Mouse (Mus musculus) right cerebral cortex, postnatal 10 days (tissue): ENCODE measurements around the gene Uvssa.
"Not testable (repeated sequence)": the region's sequence is repeated elsewhere in the genome, so short reads cannot be mapped to it uniquely, and the experiment has no call there.

Source experiments
- DNase-seq, 2 experiments: peaks; one replicate each; pipeline ENCODE4 v3.0.0; 2021; ENCODE audit warnings: low spot score in 2 of 2

The Uvssa gene

DNA sequence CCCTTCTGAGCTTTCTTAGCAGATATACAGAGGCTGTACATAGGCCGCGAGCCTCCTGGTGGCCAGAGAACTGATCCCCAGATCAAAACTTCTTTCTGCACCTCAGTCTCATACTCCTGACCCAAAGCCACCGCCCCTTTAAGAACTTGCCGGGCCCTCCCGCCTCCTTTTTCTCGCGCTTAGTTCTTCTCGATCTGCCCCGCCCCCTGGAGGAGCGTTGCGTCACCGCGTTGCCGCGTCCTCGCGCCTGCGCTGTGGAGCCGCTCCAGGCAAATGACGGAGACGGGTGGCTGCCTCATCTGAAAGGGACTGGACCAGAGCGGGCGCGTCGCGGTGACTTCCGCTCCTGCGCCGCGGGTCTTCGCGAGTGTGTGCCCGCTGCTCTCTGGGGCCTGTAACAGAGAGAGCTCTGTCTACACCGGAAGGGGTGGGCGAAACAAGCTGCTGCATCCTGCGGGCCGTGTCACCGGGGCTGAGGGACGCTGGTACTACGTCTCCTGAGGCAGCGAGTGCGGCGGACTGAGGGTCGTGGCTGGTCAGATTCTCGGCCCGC is at the start of gene Uvssa:
Gene Uvssa (plus strand): TSS at position 248 of the 553 bp plus-strand sequence.
- DNase-seq: peak; percentile 99

DNA sequence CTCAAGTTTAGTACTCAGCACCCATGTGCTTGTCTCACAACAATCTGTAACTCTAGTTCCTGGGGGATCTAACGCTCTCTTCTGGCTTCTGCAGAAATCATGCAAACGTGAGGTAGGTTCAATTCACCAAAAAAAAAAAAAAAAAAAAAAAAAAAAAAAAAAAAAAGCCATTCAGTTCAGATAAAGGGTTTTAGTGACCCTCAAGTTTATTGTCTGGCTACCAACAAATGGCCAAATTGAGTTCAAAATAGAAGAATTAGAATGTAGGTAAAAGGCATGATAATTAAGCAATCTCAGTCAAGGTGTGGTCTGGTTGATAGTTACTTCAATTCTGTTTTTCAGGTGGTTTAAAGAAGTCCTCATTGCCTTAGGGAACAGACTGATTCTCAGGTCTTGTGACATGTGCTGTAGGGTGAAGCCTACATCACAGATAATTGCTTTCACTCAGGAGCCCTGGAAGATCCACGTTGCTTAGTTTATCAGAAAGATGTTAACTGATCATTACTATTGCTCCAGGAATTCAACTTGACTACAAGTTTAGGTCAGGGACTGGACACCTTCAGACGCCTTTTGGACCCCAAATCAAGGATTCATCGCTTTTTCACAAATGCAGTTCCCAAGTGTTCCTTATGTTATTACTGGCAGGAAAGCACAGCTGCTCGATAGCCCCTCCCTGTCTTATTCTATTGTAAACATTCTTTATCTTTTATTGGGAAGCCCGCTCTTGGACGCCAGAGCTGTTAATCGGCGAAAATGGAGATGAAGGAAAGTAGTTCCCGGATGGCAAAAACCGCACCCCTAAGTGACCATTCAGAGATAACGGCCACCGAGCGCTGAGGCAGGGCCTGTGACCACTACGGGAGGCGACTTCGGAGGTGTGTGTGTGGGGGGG is 43.7 kb upstream of the Uvssa start:
- DNase-seq: no peak

DNA sequence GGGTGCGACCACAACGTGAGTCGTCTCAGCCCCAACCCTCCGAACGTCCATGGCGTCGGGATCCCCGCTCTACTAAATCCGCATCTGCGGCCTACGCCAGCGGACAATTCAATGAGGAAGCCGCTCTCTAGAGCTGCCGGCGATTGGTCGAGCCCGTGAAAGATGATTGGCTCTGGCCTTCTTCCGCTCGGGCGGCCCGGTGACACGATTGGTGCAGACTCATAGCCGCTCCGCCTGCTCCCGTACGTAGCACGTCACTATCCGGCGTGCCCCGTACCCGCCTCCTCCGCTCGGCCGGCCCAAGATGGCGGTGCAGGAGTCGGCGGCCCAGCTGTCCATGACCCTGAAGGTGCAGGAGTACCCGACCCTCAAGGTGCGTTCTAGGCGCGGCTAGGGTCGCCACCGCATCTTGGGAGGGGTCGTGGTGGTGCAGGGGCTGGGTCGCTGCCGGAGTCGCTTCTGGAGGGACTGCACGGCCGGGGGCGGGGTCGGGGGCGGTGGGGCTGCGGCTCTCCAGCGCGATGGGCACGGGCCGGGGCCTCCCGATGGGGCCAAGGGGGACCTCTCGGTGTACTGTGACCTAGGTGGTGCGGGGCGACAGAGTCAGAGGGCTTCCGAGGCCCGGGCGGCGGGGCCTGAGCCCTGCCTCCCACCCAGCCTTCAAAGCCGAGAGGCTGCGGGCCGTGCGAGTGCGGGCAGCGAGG is 42.9 kb upstream of the Uvssa start, which contains the start of gene Maea:
Gene Maea (plus strand): TSS at position 237 of the 704 bp plus-strand sequence.
- peak; percentile 99 for DNase-seq

DNA sequence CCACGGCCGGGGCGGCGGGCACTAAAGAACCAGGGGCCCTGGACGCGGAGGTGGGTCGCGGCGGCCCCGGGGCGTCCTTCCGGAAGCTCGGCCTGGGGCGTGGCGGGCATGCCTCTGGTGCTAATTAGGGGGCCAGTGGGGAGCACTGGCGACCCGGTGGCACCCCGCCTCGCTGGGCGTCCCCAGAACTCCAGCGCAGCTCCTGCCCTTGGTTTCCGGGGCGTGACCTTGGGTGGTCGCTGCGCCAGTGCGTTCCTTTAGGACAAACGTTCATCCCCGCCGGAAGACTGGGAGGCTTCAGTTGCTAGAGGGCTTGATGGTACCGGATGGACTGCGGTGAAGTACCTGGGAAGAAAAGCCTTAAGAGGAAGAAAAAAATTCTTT is 42.4 kb upstream of the Uvssa start:
- peak; percentile 50 to 54 for DNase-seq

DNA sequence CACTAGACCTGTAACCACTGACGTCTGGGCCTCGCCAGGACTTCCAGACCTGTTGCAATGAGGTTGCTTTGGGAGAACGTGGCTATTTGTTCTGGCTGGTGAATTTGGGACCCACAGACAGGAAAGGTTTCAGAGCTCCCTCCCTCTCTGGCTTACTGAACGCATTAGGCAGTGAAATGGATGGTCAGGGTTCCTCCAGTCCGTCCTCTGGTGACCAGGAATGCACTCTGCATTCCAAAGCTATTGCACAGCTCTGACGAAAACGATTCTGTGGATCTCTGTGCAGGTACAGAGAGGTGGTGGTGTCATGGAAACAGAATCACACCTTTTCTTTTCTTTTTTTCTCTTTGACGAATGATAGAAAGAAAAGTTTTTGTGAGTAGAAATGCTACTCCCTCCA is 41.1 kb upstream of the Uvssa start:
- DNase-seq: no peak

DNA sequence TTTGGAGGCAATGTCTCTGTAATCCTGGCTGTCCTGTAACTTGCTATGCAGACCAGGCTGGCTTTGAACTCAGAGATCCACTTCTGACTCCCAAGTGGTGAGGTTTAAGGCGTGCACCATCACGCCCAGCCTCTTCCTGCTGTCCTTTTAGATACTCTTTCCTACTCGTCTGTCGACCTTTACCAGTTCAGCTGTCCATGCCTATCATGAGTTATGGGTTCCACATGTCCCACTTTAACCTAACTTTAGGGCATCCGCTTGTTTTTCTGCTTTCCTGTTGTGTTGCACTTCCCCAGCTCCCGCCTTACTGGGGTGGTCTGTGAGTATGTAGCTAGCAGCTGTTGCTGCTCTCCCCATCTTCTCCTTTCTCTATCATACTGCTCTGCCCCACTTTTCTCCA is 37.2 kb upstream of the Uvssa start:
- no peak for DNase-seq

DNA sequence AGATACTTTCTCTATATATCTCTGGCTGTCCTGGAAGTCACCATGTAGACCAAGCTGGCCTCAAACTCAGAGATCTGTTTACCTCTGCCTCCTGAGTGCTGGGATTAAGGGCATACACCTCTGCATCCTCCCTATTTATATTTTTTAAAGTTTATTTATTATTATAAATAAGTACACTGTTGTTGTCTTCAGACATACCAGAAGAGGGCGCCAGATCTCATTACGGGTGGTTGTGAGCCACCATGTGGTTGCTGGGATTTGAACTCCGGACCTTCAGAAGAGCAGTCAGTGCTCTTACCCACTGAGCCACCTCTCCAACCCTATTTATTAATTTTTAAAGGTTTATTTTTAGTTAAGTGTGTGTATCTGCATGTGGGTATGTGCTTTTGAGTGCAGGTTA is 36.1 kb upstream of the Uvssa start:
- not testable (repeated sequence) for DNase-seq

DNA sequence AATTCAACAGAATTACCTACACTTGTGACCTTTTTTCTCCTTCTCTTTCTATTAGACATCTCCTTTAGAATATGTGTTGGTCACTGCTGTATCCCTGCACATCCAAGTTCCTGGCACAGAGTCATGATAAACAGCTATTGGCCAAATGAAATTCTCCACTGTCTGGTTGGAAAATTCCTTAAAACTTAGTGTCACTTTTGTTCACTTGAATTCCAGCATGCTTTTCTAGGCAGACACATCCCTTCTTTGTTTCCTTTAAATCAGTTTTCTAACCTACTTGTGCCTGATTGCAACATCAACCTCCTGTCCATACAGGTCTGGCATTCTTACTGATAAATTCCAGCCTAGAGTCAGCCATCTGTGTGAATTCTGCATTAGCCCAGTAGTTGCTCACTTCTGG is 35.5 kb upstream of the Uvssa start:
- DNase-seq: no peak

DNA sequence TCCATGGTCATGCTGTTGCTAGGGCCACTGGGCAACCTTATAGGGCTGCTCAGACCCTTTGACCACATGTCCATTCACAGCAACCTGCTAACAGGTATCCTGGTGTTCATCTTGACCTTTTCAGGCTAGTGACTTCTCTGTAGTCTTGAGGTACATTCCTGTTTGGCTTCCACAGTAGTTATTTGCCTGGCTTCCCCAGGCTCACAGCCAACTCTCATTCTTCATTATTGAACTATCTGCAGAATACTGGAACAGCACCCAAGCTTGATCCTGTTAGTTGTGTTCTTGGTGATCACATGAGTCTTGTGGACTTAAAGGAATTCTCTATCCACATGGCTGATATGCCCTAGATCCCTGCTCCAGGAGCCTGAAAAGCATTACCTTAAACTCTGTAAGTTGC is 34.8 kb upstream of the Uvssa start:
- DNase-seq: no peak

DNA sequence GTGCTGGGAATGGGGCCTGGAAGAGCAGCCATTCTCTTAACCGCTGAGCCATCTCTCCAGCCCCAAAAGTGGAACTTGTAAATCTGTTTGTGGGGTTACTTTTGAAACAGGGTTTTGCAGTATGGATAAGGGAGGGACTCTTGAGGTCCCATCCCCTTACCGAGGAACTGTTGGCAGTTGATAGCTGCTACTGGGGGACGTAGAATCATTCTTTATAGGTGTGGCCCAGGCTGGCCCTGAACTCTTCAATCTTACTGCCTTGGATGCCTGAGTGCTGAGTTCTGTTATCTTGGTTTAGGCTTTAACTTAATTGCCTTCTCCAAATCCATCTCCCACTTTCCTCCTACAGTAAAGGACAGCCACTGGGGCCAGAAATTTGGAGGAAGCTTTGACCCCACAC is 34.3 kb upstream of the Uvssa start:
- DNase-seq: no peak

DNA sequence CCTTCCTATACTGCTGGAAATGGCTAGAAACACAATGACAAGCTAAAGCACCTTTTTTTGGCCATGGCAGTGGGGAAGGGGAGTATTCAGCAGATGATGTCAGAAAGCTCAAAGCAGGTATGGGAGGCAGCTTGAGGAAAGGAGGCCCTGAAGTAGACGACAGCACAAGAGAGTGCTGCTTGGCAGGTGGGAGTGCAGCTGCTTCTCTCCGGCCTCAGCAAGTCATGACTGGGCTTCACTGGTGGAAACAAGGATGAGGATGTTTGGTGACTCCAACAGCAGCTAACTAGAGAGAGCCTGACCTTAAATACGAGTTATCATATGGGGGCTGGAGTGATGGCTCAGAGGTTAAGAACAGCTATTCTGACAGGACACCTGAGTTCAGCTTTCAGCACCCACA is 30.7 kb upstream of the Uvssa start:
- no peak for DNase-seq

DNA sequence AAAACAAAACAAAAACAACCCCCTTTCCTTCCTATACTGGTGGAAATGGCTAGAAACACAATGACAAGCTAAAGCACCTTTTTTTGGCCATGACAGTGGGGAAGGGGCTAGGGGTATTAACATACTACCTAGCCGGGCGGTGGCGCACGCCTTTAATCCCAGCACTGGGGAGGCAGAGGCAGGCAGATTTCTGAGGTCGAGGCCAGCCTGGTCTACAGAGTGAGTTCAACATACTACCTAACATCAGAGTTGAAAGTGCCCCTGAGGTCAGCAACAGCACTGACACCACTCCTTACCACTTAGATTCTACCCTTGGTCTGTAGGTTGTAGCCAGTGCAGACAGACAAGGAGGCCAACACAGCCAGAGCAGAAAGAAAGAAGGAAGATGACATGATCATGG is 29.1 kb upstream of the Uvssa start:
- no peak for DNase-seq

DNA sequence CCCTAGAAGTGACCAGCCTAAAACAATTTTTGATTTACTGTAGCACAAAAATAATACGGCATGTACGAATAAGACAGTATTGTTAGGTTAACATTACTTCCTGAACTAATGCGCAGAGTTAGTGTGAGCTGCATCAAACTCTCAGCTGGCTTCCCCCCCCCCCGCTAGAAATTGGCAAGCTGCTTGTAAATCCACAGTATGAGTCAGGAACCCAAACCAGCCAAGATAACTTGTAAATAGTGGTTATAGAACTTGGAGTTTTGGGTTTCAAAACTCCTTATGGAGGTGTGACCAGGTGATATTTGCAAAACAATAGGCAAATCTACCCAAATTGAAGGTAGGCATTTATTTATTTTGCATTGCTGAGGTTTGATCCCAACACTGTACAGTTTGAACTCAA is 28.6 kb upstream of the Uvssa start:
- DNase-seq: no peak

DNA sequence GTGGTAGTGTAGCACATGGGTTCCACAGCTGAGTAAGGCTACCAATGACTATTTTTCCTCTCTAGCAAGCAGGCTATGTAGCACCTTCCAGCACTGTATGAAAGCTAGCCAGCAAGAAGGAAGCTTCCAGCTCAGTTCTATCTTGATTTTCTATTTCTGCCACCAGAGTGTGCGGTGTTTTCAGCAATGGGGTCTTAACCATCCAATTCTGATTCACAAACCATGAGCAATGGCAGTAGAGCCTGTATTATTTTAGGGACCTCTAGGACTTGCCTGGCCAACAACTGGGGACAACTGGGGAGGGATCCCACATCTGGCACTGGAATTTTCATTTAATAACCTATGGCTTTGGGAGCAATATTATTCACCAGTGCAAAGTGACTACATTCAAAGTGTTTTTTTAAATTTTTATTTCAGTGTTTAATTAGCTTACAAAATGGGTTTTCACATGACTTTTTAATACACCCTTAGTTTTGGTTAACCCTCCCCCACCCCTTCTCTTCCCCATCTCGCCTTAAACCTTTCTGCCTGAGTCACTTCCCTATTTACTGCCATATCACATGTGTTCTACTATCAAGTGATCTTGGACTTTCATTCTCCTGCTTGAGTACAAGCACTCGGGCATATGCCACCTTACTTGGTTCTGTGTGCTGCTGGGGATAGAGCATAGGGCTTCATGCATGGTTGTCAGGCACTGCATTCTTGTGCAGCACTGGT is 26.6 kb upstream of the Uvssa start:
- no peak for DNase-seq

DNA sequence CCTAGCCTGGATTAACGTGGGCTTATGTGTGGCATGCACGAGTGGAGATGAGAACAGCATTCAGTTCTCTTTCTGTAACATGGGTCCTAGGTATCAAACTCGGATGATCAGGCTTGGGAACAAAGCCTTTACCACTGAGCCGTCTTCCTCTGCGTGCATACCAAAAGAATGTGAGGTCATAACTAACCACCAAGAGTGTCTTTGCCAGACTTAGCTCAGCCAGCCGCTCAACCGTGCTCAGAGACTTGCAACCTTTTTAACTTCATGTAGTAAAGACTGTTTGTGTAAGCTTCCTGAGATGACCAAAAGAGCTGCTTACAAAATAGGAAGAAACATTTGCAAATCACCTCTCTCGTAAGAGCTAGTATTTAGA is 26.1 kb upstream of the Uvssa start:
- DNase-seq: no peak

DNA sequence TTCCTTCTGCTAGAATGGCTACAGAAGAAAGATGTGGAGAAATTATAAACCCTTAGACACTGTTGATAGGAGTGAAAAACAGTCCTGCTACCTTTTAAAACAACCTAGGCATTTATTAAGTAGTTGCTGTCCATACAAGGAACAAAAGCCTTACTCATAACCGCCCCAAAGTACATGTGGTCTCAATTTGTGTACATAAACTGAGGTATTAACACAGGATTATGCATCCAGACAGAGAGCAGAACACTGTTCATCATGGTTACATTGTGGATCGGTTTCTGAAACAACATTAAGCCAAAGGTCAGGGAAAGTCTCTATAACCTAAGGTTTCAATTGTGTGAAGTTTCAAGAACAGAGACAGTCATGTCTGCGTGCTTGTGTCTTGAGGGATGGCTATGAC is 25.3 kb upstream of the Uvssa start:
- no peak for DNase-seq

DNA sequence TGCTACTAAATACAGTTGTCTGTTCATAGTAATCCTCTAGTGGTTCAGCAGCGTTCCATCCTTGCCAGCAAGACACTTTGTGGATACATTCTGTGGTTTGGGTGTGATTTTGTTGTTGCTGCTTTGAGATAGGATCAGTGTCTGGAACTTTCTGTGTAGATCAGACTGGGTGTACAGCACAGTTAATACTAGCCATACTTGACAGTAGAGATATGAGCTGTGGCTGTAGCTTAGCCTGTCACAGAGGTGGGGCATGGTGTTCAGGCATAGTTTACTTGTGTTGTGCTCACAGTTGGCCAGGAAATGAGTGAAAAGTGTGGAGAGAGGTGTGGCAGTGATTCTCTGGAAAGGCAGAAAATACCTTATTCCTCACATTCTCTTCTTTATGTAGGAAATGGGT is 20.9 kb upstream of the Uvssa start:
- no peak for DNase-seq

DNA sequence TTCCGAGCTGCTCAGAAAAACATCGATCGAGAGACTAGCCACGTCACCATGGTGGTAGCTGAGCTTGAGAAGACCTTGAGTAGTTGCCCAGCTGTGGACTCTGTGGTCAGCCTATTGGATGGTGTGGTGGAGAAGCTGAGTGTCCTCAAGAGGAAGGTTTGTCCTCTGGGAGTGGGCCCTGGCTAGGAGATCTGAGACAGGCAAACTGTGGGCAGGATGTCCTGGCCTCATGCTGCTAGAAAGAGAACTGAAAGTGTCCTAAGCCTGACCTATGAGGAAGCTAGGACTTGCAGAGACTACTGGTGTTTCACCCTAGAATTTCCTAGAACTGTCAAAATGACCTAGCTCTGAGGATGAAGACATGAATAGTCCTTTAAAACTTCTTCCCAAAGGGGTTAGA is 19.9 kb upstream of the Uvssa start:
- no peak for DNase-seq

DNA sequence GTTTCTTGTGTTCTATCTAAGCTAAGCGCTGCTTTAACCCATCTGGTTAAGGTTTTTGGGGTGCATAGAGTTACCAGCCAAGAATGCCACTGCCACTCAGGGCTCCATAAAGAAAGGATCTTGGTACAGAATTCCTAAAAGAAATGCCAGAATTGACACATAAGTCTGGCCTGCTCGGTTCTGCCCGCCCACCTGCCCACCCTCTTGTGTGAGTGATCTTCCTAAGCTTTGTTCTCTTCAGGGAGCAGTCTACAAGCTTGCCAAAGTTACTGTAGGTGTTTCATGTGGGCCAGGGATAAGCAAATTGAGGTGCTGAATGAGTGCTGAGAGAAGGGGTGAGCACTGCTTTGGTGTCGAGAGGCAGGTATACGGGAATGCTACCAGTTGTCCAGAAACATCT is 15.1 kb upstream of the Uvssa start:
- no peak for DNase-seq

DNA sequence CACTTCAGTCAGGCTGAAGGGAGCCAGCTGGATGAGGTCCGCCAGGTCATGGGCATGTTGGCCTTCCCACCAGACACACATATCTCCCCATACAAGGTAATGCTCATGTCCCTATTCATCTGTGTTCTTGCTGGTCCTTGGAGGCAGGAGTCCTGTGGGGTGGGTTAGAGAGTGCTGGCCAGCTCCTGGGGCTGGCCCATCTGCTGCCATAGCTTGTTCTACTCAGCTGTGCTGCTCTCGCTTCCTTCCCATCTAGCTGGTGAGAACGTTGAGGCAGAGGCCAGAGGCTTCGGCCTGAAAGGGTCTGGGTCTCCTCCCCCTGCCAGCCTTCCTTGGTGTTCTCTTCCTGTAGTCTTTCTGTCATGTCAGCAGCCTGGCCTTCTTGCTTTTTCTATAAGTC is 9.7 kb upstream of the Uvssa start:
- no peak for DNase-seq

DNA sequence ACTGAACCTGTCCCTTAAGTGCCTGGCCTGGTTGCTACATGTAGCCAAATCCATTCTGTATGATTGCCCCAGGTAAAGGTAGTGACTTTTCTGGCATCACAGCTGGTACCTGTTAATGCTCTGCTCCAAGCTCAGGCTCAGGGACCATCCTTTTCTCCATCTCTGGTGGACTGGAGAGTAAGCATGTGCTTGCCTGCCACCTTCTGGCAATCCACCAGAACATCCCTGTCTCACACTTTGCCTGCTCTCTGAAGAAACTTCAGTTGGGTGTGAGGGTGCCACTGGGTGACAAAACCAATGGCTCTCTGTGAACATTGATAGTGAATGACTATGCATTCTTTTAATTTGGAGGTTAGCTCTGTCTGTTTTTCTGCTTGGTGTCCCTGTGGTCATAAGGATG is 7.2 kb upstream of the Uvssa start:
- DNase-seq: peak; percentile 50 to 61

DNA sequence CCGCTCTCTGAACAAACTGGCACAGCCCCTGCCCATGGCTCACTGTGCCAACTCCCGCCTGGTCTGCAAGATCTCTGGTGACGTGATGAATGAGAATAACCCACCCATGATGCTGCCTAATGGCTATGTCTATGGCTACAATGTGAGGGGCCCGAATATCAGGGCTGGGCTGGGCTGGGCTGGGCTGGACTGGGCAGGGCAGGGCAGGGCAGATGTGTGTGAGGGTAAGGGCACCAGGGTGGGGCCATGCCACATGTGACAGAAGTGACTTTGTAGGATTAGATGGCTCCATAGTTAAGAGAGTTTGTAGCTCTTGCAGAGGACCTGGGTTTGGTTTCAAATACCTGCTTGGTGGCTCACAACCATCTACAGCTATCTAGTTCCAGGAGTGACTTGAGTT is 6.7 kb upstream of the Uvssa start:
- no peak for DNase-seq
